Mouse (Mus musculus): ENCODE measurements around the gene Cep41. TPM values are rescaled to one million over a fixed set of nuclear protein-coding genes. Genes with fewer than 3 reads are reported as not detected.

Gene Cep41
- polyA plus RNA-seq, 1 experiment from 2014 or later = 28.6 TPM

- no peak for ATAC-seq (ENCODE audit: insufficient number of reproducible peaks, low FRiP score, low TSS enrichment, low read depth)
- peak within 1 kb of the TSS; percentile 11; the same call in 1 of the 2 replicates for H3K27ac ChIP-seq
- WGBS = 84% methylated on average over 5 of the region's 5 CpGs
- H3K4me2 ChIP-seq = no peak within 1 kb of the TSS
- H3K36me3 ChIP-seq = no peaks in the 10 kb centered on the region
- no peaks in the 10 kb centered on the region for H3K27me3 ChIP-seq
- peaks cover 37% of the 10 kb centered on the region for H3K4me1 ChIP-seq
- H3K4me3 ChIP-seq = no peak within 1 kb of the TSS
- no peaks in the 10 kb centered on the region for H3K9me3 ChIP-seq
- no peak within 1 kb of the TSS for H3K9ac ChIP-seq
Measured at GRCm38 (mm10) chr6:30638674-30639268, 54.8 kb downstream of the Cep41 start, which contains the start of gene Cpa1. Gene Cpa1, plus strand, starts transcription at chr6:30639218.

GRCm38 (mm10) chr6:30636186-30636842, 57.2 kb downstream of the Cep41 start:
- WGBS = 29% methylated on average over 4 of the region's 4 CpGs
- Histone ChIP-seq H3K27ac (peak overlapping the region; percentile 90), H3K4me3 (no peak overlapping the region), H3K27me3 (no peaks in the 10 kb centered on the region), H3K36me3 (no peaks in the 10 kb centered on the region), H3K9me3 (no peaks in the 10 kb centered on the region), H3K4me1 (peaks cover 40% of the 10 kb centered on the region), H3K9ac (no peak overlapping the region), H3K4me2 (no peak overlapping the region)
- peak; percentile 82 for ATAC-seq (ENCODE audit: insufficient number of reproducible peaks, low FRiP score, low TSS enrichment, low read depth)

- H3K27ac ChIP-seq = peak overlapping the region; percentile 90
- no peaks in the 10 kb centered on the region for H3K9me3 ChIP-seq
- no peak overlapping the region for H3K9ac ChIP-seq
- H3K4me3 ChIP-seq = no peak overlapping the region
- H3K36me3 ChIP-seq = no peaks in the 10 kb centered on the region
- H3K4me2 ChIP-seq = no peak overlapping the region
- 21% methylated on average over 8 of the region's 8 CpGs for WGBS
- ATAC-seq (ENCODE audit: insufficient number of reproducible peaks, low FRiP score, low TSS enrichment, low read depth) = no peak
- peaks cover 40% of the 10 kb centered on the region for H3K4me1 ChIP-seq
- H3K27me3 ChIP-seq = no peaks in the 10 kb centered on the region
Measured at GRCm38 (mm10) chr6:30635361-30635862, 58.1 kb downstream of the Cep41 start.

GRCm38 (mm10) chr6:30629989-30630388, 63.6 kb downstream of the Cep41 start:
- H3K27ac ChIP-seq = no peak overlapping the region
- no peak overlapping the region for H3K4me3 ChIP-seq
- H3K4me2 ChIP-seq = no peak overlapping the region
- no peaks in the 10 kb centered on the region for H3K27me3 ChIP-seq
- no peak for ATAC-seq (ENCODE audit: insufficient number of reproducible peaks, low FRiP score, low TSS enrichment, low read depth)
- no peaks in the 10 kb centered on the region for H3K9me3 ChIP-seq
- no peak overlapping the region for H3K9ac ChIP-seq
- no peaks in the 10 kb centered on the region for H3K36me3 ChIP-seq
- 76% methylated on average over 1 of the region's 1 CpGs for WGBS
- H3K4me1 ChIP-seq = peaks cover 15% of the 10 kb centered on the region

GRCm38 (mm10) chr6:30628152-30628551, 65.4 kb downstream of the Cep41 start:
- Histone ChIP-seq H3K27ac (peak overlapping the region; percentile 47; the same call in 1 of the 2 replicates), H3K4me2 (no peak overlapping the region), H3K27me3 (no peaks in the 10 kb centered on the region), H3K9me3 (no peaks in the 10 kb centered on the region), H3K9ac (no peak overlapping the region), H3K36me3 (no peaks in the 10 kb centered on the region), H3K4me3 (no peak overlapping the region), H3K4me1 (peaks cover 13% of the 10 kb centered on the region; the same call in 1 of the 2 replicates)
- 39% methylated on average over 6 of the region's 6 CpGs for WGBS
- ATAC-seq (ENCODE audit: insufficient number of reproducible peaks, low FRiP score, low TSS enrichment, low read depth) = peak; percentile 45; the same call in 1 of the 2 replicates

GRCm38 (mm10) chr6:30624763-30625162, 68.8 kb downstream of the Cep41 start:
- H3K4me3 ChIP-seq = no peak overlapping the region
- H3K9me3 ChIP-seq = no peaks in the 10 kb centered on the region
- 73% methylated on average over 9 of the region's 9 CpGs for WGBS
- no peak for ATAC-seq (ENCODE audit: insufficient number of reproducible peaks, low FRiP score, low TSS enrichment, low read depth)
- H3K4me2 ChIP-seq = no peak overlapping the region
- H3K27ac ChIP-seq = no peak overlapping the region; the same call in 1 of the 2 replicates
- no peaks in the 10 kb centered on the region for H3K27me3 ChIP-seq
- peaks cover 7% of the 10 kb centered on the region; the same call in 1 of the 2 replicates for H3K4me1 ChIP-seq
- H3K9ac ChIP-seq = no peak overlapping the region
- H3K36me3 ChIP-seq = no peaks in the 10 kb centered on the region

GRCm38 (mm10) chr6:30621986-30622389, 71.6 kb downstream of the Cep41 start:
- Histone ChIP-seq H3K4me1 (peaks cover 25% of the 10 kb centered on the region), H3K4me2 (no peak overlapping the region), H3K9ac (no peak overlapping the region), H3K27ac (no peak overlapping the region), H3K9me3 (no peaks in the 10 kb centered on the region), H3K4me3 (no peak overlapping the region), H3K27me3 (no peaks in the 10 kb centered on the region), H3K36me3 (no peaks in the 10 kb centered on the region)
- WGBS = 50% methylated on average over 4 of the region's 4 CpGs
- no peak for ATAC-seq (ENCODE audit: insufficient number of reproducible peaks, low FRiP score, low TSS enrichment, low read depth)

- Histone ChIP-seq H3K27ac (peak overlapping the region; percentile 44; the same call in 1 of the 2 replicates), H3K27me3 (no peaks in the 10 kb centered on the region), H3K4me2 (no peak overlapping the region), H3K9ac (no peak overlapping the region), H3K36me3 (no peaks in the 10 kb centered on the region), H3K9me3 (no peaks in the 10 kb centered on the region), H3K4me1 (peaks cover 34% of the 10 kb centered on the region), H3K4me3 (no peak overlapping the region)
- 67% methylated on average over 6 of the region's 6 CpGs for WGBS
- ATAC-seq (ENCODE audit: insufficient number of reproducible peaks, low FRiP score, low TSS enrichment, low read depth) = 0 out of 2 replicates have a peak, but pooled peaks have one; percentile 22
Measured at GRCm38 (mm10) chr6:30620994-30621393, 72.6 kb downstream of the Cep41 start.

- Histone ChIP-seq H3K4me3 (no peak overlapping the region), H3K9ac (no peak overlapping the region), H3K4me1 (peaks cover 39% of the 10 kb centered on the region), H3K9me3 (no peaks in the 10 kb centered on the region), H3K27ac (peak overlapping the region; percentile 27; the same call in 1 of the 2 replicates), H3K27me3 (no peaks in the 10 kb centered on the region), H3K36me3 (no peaks in the 10 kb centered on the region), H3K4me2 (no peak overlapping the region)
- no peak for ATAC-seq (ENCODE audit: insufficient number of reproducible peaks, low FRiP score, low TSS enrichment, low read depth)
- 66% methylated on average over 4 of the region's 4 CpGs for WGBS
Measured at GRCm38 (mm10) chr6:30620591-30620990, 73.0 kb downstream of the Cep41 start.

- Histone ChIP-seq H3K9me3 (no peaks in the 10 kb centered on the region), H3K4me3 (no peak overlapping the region), H3K9ac (no peak overlapping the region), H3K36me3 (no peaks in the 10 kb centered on the region), H3K27ac (peak overlapping the region; percentile 9; the same call in 1 of the 2 replicates), H3K4me1 (peaks cover 43% of the 10 kb centered on the region), H3K4me2 (no peak overlapping the region), H3K27me3 (no peaks in the 10 kb centered on the region)
- 81% methylated on average over 5 of the region's 5 CpGs for WGBS
- no peak for ATAC-seq (ENCODE audit: insufficient number of reproducible peaks, low FRiP score, low TSS enrichment, low read depth)
Measured at GRCm38 (mm10) chr6:30619606-30620005, 73.9 kb downstream of the Cep41 start.

- Histone ChIP-seq H3K9ac (no peak overlapping the region), H3K27ac (peak overlapping the region; percentile 88), H3K36me3 (no peaks in the 10 kb centered on the region), H3K9me3 (no peaks in the 10 kb centered on the region), H3K4me3 (no peak overlapping the region), H3K27me3 (no peaks in the 10 kb centered on the region), H3K4me2 (no peak overlapping the region), H3K4me1 (peaks cover 43% of the 10 kb centered on the region)
- WGBS = 48% methylated on average over 6 of the region's 6 CpGs
- ATAC-seq (ENCODE audit: insufficient number of reproducible peaks, low FRiP score, low TSS enrichment, low read depth) = no peak
Measured at GRCm38 (mm10) chr6:30618735-30619134, 74.8 kb downstream of the Cep41 start.

- peaks cover 43% of the 10 kb centered on the region for H3K4me1 ChIP-seq
- no peak; the same call in 1 of the 2 replicates for ATAC-seq (ENCODE audit: insufficient number of reproducible peaks, low FRiP score, low TSS enrichment, low read depth)
- H3K9ac ChIP-seq = no peak overlapping the region
- H3K4me2 ChIP-seq = peak overlapping the region; percentile 38
- H3K4me3 ChIP-seq = peak overlapping the region; percentile 16; the same call in 1 of the 2 replicates
- no peaks in the 10 kb centered on the region for H3K27me3 ChIP-seq
- 14% methylated on average over 18 of the region's 18 CpGs for WGBS
- peak overlapping the region; percentile 88 for H3K27ac ChIP-seq
- no peaks in the 10 kb centered on the region for H3K36me3 ChIP-seq
- no peaks in the 10 kb centered on the region for H3K9me3 ChIP-seq
Measured at GRCm38 (mm10) chr6:30617959-30618590, 75.5 kb downstream of the Cep41 start.

Data from limb, embryonic 15.5 days (tissue).